Mouse (Mus musculus) liver, embryonic 13.5 days (tissue): Measurements from ENCODE around the gene Zfp30. TPM values are rescaled to one million over a fixed set of nuclear protein-coding genes. Genes with fewer than 3 reads are reported as not detected.

Experiments
- ATAC-seq: fragments of 200-750 bp; cut with Nextera tagmentation; 2 replicates; pipeline ENCODE4 v1.8.0; 2017; ENCODE audit warnings: low read depth, mild to moderate bottlenecking, moderate number of reproducible peaks, moderate library complexity
- DNase-seq: peaks from one replicate; pipeline ENCODE4 v3.0.0; 2022
- H3K27ac ChIP-seq: fragments of 300-500 bp; sonication (generic); 2 replicates; pipeline ENCODE4 v1.5.1; 2015; ENCODE audit warnings: moderate library complexity, mild to moderate bottlenecking, inconsistent platforms
- H3K27me3 ChIP-seq: fragments of 300-500 bp; sonication (generic); 2 replicates; pipeline ENCODE4 v1.6.1; 2015; ENCODE audit warnings: mild to moderate bottlenecking, inconsistent platforms
- H3K36me3 ChIP-seq: fragments of 300-500 bp; sonication (generic); 2 replicates; pipeline ENCODE4 v1.6.1; 2015; ENCODE audit warnings: mild to moderate bottlenecking, inconsistent platforms
- H3K4me1 ChIP-seq: fragments of 300-500 bp; sonication (generic); replicated peaks from 2 replicates; pipeline ENCODE4 v1.6.1; 2015; ENCODE audit warnings: inconsistent platforms
- H3K4me2 ChIP-seq: fragments of 300-500 bp; sonication (generic); 2 replicates; pipeline ENCODE4 v1.6.1; 2015; ENCODE audit warnings: inconsistent platforms, mild to moderate bottlenecking, moderate library complexity
- H3K4me3 ChIP-seq: fragments of 300-500 bp; sonication (generic); replicated peaks from 2 replicates; pipeline ENCODE4 v1.5.1; 2015; ENCODE audit warnings: mild to moderate bottlenecking, inconsistent platforms
- H3K9ac ChIP-seq: fragments of 300-500 bp; sonication (generic); 2 replicates; pipeline ENCODE4 v1.6.1; 2015; ENCODE audit warnings: mild to moderate bottlenecking, inconsistent platforms
- H3K9me3 ChIP-seq: fragments of 300-500 bp; sonication (generic); replicated peaks from 2 replicates; pipeline ENCODE4 v1.6.1; 2016; ENCODE audit warnings: inconsistent platforms
- WGBS: fragments of 180-500 bp; shearing (Covaris S2); methylation state at CpG from one replicate; pipeline ENCODE4 v1.1.7; 2015; ENCODE audit not compliant: insufficient replicate concordance; 5-methylcytosine and 5-hydroxymethylcytosine counted together
- microRNA counts: library from miRNA; unstranded; fragments of <30 nt; microRNA quantifications from one replicate; lab custom pipeline; 2016
- microRNA-seq: library from miRNA; unstranded; fragments of <30 nt; microRNA quantifications from one replicate; pipeline ENCODE4, GENCODE M21; 2016
- polyA plus RNA-seq: library from polyadenylated mRNA; unstranded; fragments of >200 nt; fragmentation: Nextera tagmentation; extraction: Ambion mirVana; gene quantifications from 2 replicates; pipeline ENCODE4 v1.2.1, GENCODE M21; 2015

The Zfp30 gene
- polyA plus RNA-seq, 1 experiment from 2014 or later, result 0.68 TPM

GRCm38 (mm10) chr7:29836816-29837215 is 53.0 kb downstream of the Zfp30 start:
- no peaks in the 10 kb centered on the region for H3K4me1 ChIP-seq
- ATAC-seq (no peak), DNase-seq (no peak)
- WGBS, result 73% methylated on average over 1 of the region's 1 CpGs
- no peak overlapping the region for H3K4me3 ChIP-seq
- H3K4me2 ChIP-seq, result no peak overlapping the region
- no peak overlapping the region for H3K27ac ChIP-seq
- H3K9me3 ChIP-seq, result no peaks in the 10 kb centered on the region
- H3K36me3 ChIP-seq, result peaks cover 6% of the 10 kb centered on the region; the same call in 1 of the 2 replicates
- no peak overlapping the region for H3K9ac ChIP-seq
- H3K27me3 ChIP-seq, result no peaks in the 10 kb centered on the region

GRCm38 (mm10) chr7:29839256-29839655 is 55.5 kb downstream of the Zfp30 start:
- no peaks in the 10 kb centered on the region for H3K4me1 ChIP-seq
- no peak overlapping the region for H3K4me2 ChIP-seq
- ATAC-seq (no peak), DNase-seq (no peak)
- 52% methylated on average over 3 of the region's 3 CpGs for WGBS
- no peaks in the 10 kb centered on the region for H3K9me3 ChIP-seq
- no peak overlapping the region for H3K9ac ChIP-seq
- no peak overlapping the region for H3K4me3 ChIP-seq
- H3K27ac ChIP-seq, result no peak overlapping the region
- no peaks in the 10 kb centered on the region for H3K27me3 ChIP-seq
- no peaks in the 10 kb centered on the region for H3K36me3 ChIP-seq

- H3K4me3 ChIP-seq, result no peak overlapping the region
- H3K9me3 ChIP-seq, result no peaks in the 10 kb centered on the region
- DNase-seq, result no peak
- WGBS, result 94% methylated on average over 1 of the region's 1 CpGs
- no peak for ATAC-seq
- H3K9ac ChIP-seq, result no peak overlapping the region
- H3K27ac ChIP-seq, result no peak overlapping the region
- H3K36me3 ChIP-seq, result peaks cover 16% of the 10 kb centered on the region
- H3K27me3 ChIP-seq, result no peaks in the 10 kb centered on the region
- H3K4me1 ChIP-seq, result no peaks in the 10 kb centered on the region
- no peak overlapping the region for H3K4me2 ChIP-seq
Observed at GRCm38 (mm10) chr7:29842105-29842504, 58.3 kb downstream of the Zfp30 start.

MicroRNAs within 50 kb of the gene (microRNA counts, 519-probe panel; counts per million panel counts)
- microRNA mmu-miR-1964 (lab: Ali Mortazavi, UCI), result 114 counts per million

Small RNAs within 50 kb of the gene (microRNA-seq; reads per million reads assigned to microRNA genes)
- 3.5 reads per million, percentile 5 among the genes with 10 or more reads in this experiment for gene Mir1964

Other genes starting within 250 kb of the Zfp30 start
- gene Catsperg2, start 57.0 kb upstream of the Zfp30 start, polyA plus RNA-seq, result not detected in 2 replicates
- 3.5 and 4.9 TPM in 2 replicates for gene Zfp84, start 15.4 kb upstream of the Zfp30 start, polyA plus RNA-seq
- 3.5 and 5.0 TPM in 2 replicates for gene Zfp790, start 32.1 kb downstream of the Zfp30 start, polyA plus RNA-seq
- 1.1 and 1.5 TPM in 2 replicates for gene Zfp940, start 69.7 kb downstream of the Zfp30 start, polyA plus RNA-seq
- gene Zfp420, start 76.0 kb downstream of the Zfp30 start, polyA plus RNA-seq, result 1.3 and 1.4 TPM in 2 replicates
- 1.9 and 2.3 TPM in 2 replicates for gene Zfp27, start 122.6 kb downstream of the Zfp30 start, polyA plus RNA-seq
- gene Zfp383, start 124.2 kb downstream of the Zfp30 start, polyA plus RNA-seq, result 0.58 TPM in 2 replicates
- gene Zfp74, start 170.1 kb downstream of the Zfp30 start, polyA plus RNA-seq, result 2.0 and 2.6 TPM in 2 replicates
- gene Zfp568, start 200.0 kb downstream of the Zfp30 start, polyA plus RNA-seq, result 8.5 and 10.9 TPM in 2 replicates